Mouse (Mus musculus) adrenal gland, adult (tissue): Measurements from ENCODE around the gene Rbms3.

ENCODE experiments used
- DNase-seq, 2 experiments: peaks; one replicate each; pipeline ENCODE4 v3.0.0; 2022 to 2023; ENCODE audit warnings: low spot score in 1 of 2; ENCODE audit not compliant: inconsistent age in 2 of 2

The Rbms3 gene

GRCm38 (mm10) chr9:116862341-116862740, 767.4 kb downstream of the Rbms3 start:
- no peak for DNase-seq

DNA sequence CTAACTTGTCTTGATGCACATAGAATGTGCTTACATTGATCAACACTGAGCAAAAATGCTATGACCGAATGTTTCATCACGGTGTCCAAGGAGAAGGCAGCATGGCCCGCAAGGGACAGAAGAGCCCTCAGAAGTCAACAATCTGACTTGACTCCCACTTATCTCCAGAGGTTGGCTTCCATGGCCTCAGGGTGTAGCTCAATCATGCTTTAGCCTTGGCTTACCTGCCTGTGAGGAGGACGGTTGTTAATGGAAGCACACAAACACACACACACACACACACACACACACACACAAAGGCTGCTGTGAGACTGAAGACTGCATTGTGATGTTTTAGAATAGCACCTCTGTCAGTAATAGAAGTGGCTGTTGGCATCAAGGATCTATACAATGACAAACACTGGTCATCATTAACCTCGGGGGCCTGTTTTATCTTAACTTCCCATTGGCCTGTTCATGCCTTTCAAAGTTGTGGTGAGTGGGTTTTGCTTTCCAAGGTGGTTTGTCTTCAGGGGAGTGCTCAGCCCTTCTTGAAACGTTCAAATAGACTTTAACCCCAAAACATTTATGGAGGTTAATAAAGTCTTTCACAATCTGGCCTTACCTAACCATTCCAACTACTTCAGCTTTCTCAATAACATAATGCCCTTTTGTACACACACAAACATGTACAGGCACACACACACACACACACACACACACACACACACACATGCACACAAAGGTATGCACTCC, 771.7 kb downstream of the Rbms3 start:
- DNase-seq: no peak

DNA sequence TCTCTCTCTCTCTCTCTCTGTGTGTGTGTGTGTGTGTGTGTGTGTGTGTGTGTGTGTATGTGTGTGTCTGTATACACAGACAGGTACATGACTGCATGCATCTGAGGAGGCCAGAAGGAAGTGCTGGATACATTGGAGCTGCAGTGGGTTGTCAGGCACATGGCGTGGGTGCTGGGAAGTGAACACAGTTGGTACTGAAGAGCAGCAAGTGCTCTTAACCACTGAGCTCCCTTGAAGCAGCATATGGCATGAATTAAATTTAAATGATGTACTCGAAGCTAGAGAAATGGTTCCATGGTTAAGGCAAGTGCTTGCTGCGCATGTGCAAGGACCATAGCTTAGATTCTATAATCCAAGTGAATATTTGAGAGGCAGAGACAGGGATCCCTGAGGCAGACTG, 772.6 kb downstream of the Rbms3 start:
- DNase-seq: no peak

DNA sequence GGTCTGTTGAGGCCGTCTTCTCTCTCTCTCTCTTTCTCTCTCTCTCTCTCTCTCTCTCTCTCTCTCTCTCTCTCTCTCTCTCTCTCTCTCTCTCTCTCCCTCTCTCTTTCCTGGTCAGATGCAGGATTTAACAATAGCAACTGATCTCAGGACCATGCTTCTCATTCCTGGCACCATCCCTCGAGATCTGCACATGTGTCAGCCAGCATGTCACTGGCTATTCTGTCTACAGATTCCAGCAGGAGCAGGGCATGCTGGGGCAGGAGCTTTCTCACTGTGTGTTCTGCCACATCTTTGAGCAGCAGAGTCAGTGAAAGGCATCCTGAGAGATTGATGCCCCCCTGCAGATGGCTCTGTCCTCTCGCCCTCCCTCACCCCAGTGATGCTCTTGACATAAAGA, 774.0 kb downstream of the Rbms3 start:
- no peak for DNase-seq

- no peak for DNase-seq
Measured at GRCm38 (mm10) chr9:116848905-116849304, 780.8 kb downstream of the Rbms3 start.

- no peak for DNase-seq
Measured at GRCm38 (mm10) chr9:116848166-116848565, 781.5 kb downstream of the Rbms3 start.

DNA sequence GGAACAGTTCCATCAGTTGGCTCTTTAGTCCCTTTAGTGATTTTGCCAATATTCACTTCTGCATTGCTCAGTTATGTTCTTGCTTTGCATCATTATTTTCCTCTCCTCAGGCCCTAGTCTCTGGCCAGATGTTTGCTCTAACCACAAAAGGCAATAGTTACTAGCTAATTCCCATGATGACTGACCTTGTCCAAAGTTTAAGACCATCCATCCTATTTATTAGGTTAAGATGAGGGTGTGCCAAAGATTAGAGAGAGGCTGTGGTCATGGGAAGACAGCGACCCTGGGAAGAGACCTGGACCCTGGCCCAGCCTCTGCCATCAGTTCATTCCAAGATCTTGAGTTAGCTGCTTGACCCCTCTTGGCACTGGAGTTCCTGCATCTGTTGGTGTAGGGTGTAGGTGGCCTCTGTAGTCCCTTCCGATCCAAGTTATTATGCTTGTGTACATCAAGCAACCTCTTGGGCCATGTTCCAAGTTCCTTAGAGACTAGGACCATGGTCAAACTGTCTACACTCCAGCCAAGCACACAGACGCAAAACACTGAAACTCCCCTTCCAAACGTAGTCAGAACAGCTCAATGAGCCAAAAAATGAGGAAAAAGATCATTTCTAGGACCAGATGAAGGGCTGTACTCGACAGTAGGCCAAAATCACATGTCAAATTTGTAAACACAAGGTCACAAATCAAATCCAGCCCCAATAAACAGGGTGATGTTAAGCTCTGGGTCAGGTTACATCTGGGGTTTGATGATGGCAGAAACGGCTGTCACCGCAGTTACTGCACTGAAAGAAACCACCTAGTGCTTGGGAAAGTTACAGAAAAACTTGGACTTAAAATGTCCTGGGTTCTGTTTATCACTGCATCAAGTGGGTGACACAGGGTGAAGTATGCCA, 782.2 kb downstream of the Rbms3 start:
- peak; percentile 38 to 58 for DNase-seq

- no peak for DNase-seq
Measured at GRCm38 (mm10) chr9:116834949-116835348, 794.8 kb downstream of the Rbms3 start.

GRCm38 (mm10) chr9:116833677-116834076, 796.0 kb downstream of the Rbms3 start:
- no peak for DNase-seq

DNA sequence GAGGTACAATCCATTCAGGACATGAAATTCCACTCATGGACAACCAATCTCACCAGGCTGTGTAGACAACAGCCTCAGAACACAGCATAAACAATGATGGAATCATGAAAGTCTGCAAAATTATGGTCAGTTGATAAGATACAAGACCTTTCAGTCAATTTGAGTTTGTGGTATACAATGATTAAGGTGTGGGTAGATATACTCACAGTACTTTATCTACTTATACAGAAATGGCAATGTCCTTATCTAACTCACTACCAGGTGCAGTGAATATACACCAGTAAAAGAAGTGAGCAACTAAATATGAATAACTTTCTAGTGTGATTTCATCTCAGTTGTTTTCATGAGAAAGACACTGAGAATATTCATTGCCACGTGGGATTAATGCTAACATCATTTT, 796.9 kb downstream of the Rbms3 start:
- no peak for DNase-seq

DNA sequence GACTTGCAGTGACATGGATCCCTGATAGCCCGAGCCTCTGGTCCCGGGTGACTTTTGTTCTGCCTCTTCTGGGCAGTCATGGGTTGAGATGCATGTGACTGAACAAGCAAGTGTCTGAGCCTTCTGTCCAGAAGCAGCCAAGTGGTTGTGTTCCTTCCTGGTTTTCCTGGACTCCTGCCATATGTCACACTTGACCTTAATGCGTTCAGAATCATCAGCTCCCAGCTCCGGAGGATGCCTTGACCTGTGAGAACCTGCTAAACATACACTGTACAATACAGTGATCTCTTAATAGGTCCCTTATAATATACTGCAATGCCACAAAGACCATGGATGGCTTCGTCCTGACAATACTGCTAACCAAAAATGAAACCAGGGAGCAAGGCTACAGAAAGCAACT, 798.3 kb downstream of the Rbms3 start:
- peak in 1 of 2 experiments; percentile 14 for DNase-seq

DNA sequence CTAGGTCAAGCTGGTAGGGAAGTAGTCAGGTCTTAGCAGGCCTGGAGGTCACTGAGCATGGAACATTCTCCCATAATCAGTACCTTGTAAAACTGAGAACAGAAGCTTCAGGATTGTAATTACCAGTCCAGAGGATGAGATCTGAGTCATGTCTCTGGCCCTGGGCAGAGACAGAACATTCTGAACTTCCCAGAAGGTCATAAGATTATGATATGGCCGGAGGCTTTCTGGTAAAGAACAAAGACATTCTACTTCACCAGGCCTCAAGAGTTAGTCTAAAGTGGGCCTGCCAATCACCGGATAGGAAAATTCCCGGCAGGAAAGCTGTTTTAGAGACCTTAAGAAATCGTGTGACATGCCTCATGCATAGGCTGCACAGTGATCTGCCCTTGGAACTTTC, 799.8 kb downstream of the Rbms3 start:
- peak; percentile 60 to 74 for DNase-seq

GRCm38 (mm10) chr9:116821601-116822000, 808.1 kb downstream of the Rbms3 start:
- no peak for DNase-seq

- no peak for DNase-seq
Measured at GRCm38 (mm10) chr9:116817196-116817595, 812.5 kb downstream of the Rbms3 start.

GRCm38 (mm10) chr9:116814495-116815094, 815.1 kb downstream of the Rbms3 start:
- DNase-seq: no peak

DNA sequence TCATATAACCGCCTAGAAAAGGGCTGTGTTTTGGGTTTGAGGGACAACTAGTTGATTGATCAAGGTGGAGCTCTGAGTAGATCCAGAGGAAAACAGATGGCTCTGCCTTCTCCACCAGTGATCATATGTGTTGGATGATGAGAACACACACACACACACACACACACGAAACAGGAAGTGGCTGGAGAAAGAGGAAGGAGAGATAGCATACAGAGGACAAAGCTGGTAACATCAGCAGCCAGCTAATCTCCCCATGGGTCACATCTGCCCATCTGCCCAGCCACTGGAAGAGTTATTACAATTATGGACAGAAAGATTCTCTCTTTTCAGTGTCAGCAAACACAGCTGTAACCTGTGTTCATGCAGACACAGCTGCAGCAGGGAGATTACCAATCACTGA, 816.3 kb downstream of the Rbms3 start:
- no peak for DNase-seq

- no peak for DNase-seq
Measured at GRCm38 (mm10) chr9:116809260-116809659, 820.5 kb downstream of the Rbms3 start.

- DNase-seq: peak in 1 of 2 experiments; percentile 54
Measured at GRCm38 (mm10) chr9:116808401-116808800, 821.3 kb downstream of the Rbms3 start.

- no peak for DNase-seq
Measured at GRCm38 (mm10) chr9:116807166-116808081, 822.3 kb downstream of the Rbms3 start.

GRCm38 (mm10) chr9:116803292-116803731, 826.4 kb downstream of the Rbms3 start:
- no peak for DNase-seq

- DNase-seq: peak; percentile 21 to 46
Measured at GRCm38 (mm10) chr9:116802602-116803001, 827.1 kb downstream of the Rbms3 start.
